Mouse (Mus musculus) heart, postnatal 0 days (tissue): ENCODE data around the gene Rgs16.

Experiments
- CTCF ChIP-seq: IDR thresholded peaks from 2 replicates; pipeline ENCODE4 v1.5.1; 2016; ENCODE audit warnings: antibody characterized with exemption, control low read depth, low read depth
- EP300 ChIP-seq: IDR thresholded peaks from 2 replicates; pipeline ENCODE4 v1.6.1; 2016; ENCODE audit warnings: antibody characterized with exemption, low read depth

DNA sequence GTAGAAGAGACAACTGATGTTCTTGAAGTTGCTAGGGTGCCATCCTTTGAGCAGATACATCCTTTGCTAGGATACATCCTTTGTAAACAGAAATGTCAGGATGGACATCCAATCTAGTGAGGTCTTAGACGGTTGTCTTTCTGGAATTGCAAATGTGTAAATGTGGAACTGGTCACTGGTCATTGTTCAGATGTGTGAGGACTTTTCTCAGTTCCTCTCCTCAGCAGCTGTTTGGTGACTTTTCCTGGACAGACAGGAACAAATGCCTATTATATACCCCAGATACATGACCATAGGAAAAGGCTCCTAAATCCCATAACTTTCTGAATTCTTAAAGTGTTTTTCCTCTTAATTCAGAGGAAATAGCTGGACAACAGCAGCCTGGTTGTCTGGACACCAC, 27.1 kb downstream of the Rgs16 start:
- TF ChIP-seq CTCF (no peak), EP300 (no peak)
